7 mouse cellular contexts compared by ENCODE assay signal in genomic region chr7:130681798-130682197, GRCm38 (mm10).
DNase-seq lines count a peak whose midpoint lies in the region; ATAC-seq and TF ChIP-seq lines count a peak whose summit lies in the region.

No protein-coding gene starts in this region.

- H3K4me3 ChIP-seq in midbrain, embryonic 14.5 days (replicated peaks; ENCODE audit: low read depth, low read length): no peak overlapping the region
- H3K4me3 ChIP-seq in midbrain, embryonic 11.5 days (ENCODE audit: low read depth, low read length): no peak overlapping the region
- no peak overlapping the region for H3K4me3 ChIP-seq in heart, embryonic 10.5 days
- H3K4me3 ChIP-seq in intestine, postnatal 0 days (ENCODE audit: low read depth, low read length): no peak overlapping the region

- TF ChIP-seq CTCF in intestine, postnatal 0 days (IDR thresholded peaks at IDR 0.05; ENCODE audit: low read depth): no peak

- 79% methylated on average over 4 of the region's 4 CpGs for WGBS in midbrain, embryonic 14.5 days
- WGBS in midbrain, embryonic 11.5 days: 81% methylated on average over 4 of the region's 4 CpGs
- 38% methylated on average over 4 of the region's 4 CpGs for WGBS in heart, embryonic 10.5 days
- 66% methylated on average over 4 of the region's 4 CpGs for WGBS in intestine, postnatal 0 days

- no peak overlapping the region for H3K4me2 ChIP-seq in midbrain, embryonic 14.5 days (ENCODE audit: low read length)
- no peak overlapping the region for H3K4me2 ChIP-seq in midbrain, embryonic 11.5 days
- no peak overlapping the region for H3K4me2 ChIP-seq in intestine, postnatal 0 days (replicated peaks; ENCODE audit: low read depth)

- ATAC-seq in midbrain, embryonic 14.5 days (ENCODE audit: low FRiP score, low TSS enrichment): no peak
- ATAC-seq in midbrain, embryonic 11.5 days (ENCODE audit: low FRiP score): no peak
- ATAC-seq in intestine, postnatal 0 days: no peak

- no peaks in the 10 kb centered on the region for H3K27me3 ChIP-seq in midbrain, embryonic 14.5 days (ENCODE audit: control insufficient read depth, insufficient read depth, low read length)
- H3K27me3 ChIP-seq in midbrain, embryonic 11.5 days (ENCODE audit: control insufficient read depth, insufficient read depth, low read length): no peaks in the 10 kb centered on the region
- H3K27me3 ChIP-seq in heart, embryonic 10.5 days (ENCODE audit: insufficient read depth, poor library complexity, severe bottlenecking): no peaks in the 10 kb centered on the region
- H3K27me3 ChIP-seq in intestine, postnatal 0 days (replicated peaks; ENCODE audit: control insufficient read depth, insufficient read depth, low read length): no peaks in the 10 kb centered on the region

- H3K9ac ChIP-seq in midbrain, embryonic 14.5 days (replicated peaks; ENCODE audit: low read length): no peak overlapping the region
- H3K9ac ChIP-seq in midbrain, embryonic 11.5 days (ENCODE audit: low read length): no peak overlapping the region
- no peak overlapping the region for H3K9ac ChIP-seq in intestine, postnatal 0 days (ENCODE audit: low read depth, low read length)

- no peaks in the 10 kb centered on the region for H3K36me3 ChIP-seq in midbrain, embryonic 14.5 days (ENCODE audit: control insufficient read depth, insufficient read depth, low read length)
- H3K36me3 ChIP-seq in midbrain, embryonic 11.5 days (ENCODE audit: control insufficient read depth, insufficient read depth, low read length): no peaks in the 10 kb centered on the region
- H3K36me3 ChIP-seq in heart, embryonic 10.5 days: peaks cover 11% of the 10 kb centered on the region
- peaks cover 22% of the 10 kb centered on the region for H3K36me3 ChIP-seq in intestine, postnatal 0 days (ENCODE audit: control insufficient read depth, insufficient read depth)

- no peak overlapping the region for H3K27ac ChIP-seq in midbrain, embryonic 14.5 days (replicated peaks; ENCODE audit: low read depth, low read length)
- no peak overlapping the region for H3K27ac ChIP-seq in midbrain, embryonic 11.5 days (ENCODE audit: low read depth, low read length)
- peak overlapping the region; percentile 38 for H3K27ac ChIP-seq in heart, embryonic 10.5 days
- no peak overlapping the region for H3K27ac ChIP-seq in intestine, postnatal 0 days (ENCODE audit: low read depth, low read length)

- H3K4me1 ChIP-seq in midbrain, embryonic 14.5 days (ENCODE audit: control insufficient read depth, insufficient read depth, low read length): 0 out of 2 replicates have a peak, but pooled peaks cover 5% of the 10 kb centered on the region
- 0 out of 2 replicates have a peak, but pooled peaks cover 3% of the 10 kb centered on the region for H3K4me1 ChIP-seq in midbrain, embryonic 11.5 days (ENCODE audit: control insufficient read depth, insufficient read depth, low read length)
- peaks cover 34% of the 10 kb centered on the region for H3K4me1 ChIP-seq in heart, embryonic 10.5 days
- H3K4me1 ChIP-seq in intestine, postnatal 0 days (replicated peaks; ENCODE audit: control insufficient read depth, insufficient read depth, low read length): no peaks in the 10 kb centered on the region

- H3K9me3 ChIP-seq in midbrain, embryonic 14.5 days (ENCODE audit: control insufficient read depth, low read length): no peaks in the 10 kb centered on the region
- no peaks in the 10 kb centered on the region for H3K9me3 ChIP-seq in midbrain, embryonic 11.5 days (ENCODE audit: control insufficient read depth, low read length)
- no peaks in the 10 kb centered on the region for H3K9me3 ChIP-seq in heart, embryonic 10.5 days
- H3K9me3 ChIP-seq in intestine, postnatal 0 days (ENCODE audit: control insufficient read depth): no peaks in the 10 kb centered on the region

- DNase-seq in midbrain, embryonic 14.5 days: peak; percentile 56
- no peak for DNase-seq in midbrain, embryonic 11.5 days (ENCODE audit: low spot score, missing footprints)
- peak; percentile 66 for DNase-seq in cerebellum, adult 8-10 months
- DNase-seq in heart, embryonic 10.5 days (ENCODE audit: low spot score): peak; percentile 83
- DNase-seq in layer of hippocampus, postnatal 10 days (ENCODE audit: low spot score in 2 of 2): peak; percentile 44 to 57
- DNase-seq in skeletal muscle tissue, adult 2 months (ENCODE audit: low read depth, low spot score): peak; percentile 93
